Mouse (Mus musculus) bone marrow, adult 2 months (tissue): Measurements from ENCODE around the gene Gabpb2.

Experiments used
- CTCF ChIP-seq: fragments of 200-500 bp; IDR thresholded peaks from 2 replicates; pipeline ENCODE4 v1.5.1; 2011; ENCODE audit warnings: low read length, control low read depth; ENCODE audit not compliant: control insufficient read depth, insufficient read depth
- POLR2A ChIP-seq: fragments of 200-500 bp; IDR thresholded peaks from 2 replicates; pipeline ENCODE4 v1.6.1; 2011; ENCODE audit warnings: low read depth, mild to moderate bottlenecking, control low read depth, low read length, borderline replicate concordance; ENCODE audit not compliant: control insufficient read depth

DNA sequence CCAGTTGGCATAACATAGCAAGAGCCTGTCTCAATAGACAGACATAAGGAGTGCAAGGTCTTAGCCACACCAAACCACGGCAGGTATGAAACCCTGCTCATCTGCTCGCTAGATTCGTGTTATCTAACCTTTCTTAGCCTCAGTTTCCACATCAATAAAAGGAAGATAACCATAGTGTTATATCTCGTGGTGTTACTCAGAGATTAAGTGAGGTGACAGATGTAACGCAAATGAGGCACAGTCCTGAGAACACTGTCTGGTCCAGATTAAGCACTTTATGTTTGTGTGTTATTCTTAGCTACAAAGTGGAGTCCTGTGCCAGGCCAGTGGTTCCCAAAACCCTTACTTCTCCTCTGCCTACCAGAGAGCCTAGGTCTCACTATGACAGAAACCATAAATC lies 52.9 kb downstream of the Gabpb2 start:
- TF ChIP-seq POLR2A (no peak), CTCF (no peak)
